Mouse (Mus musculus) gastrocnemius, postnatal 10 days (tissue): Measurements from ENCODE around the gene Slc16a8. TPM values are rescaled to one million over a fixed set of nuclear protein-coding genes. Genes with fewer than 3 reads are reported as not detected.

Experiments
- DNase-seq: peaks from one replicate; pipeline ENCODE4 v3.0.0; 2021; ENCODE audit warnings: mixed read lengths
- long read RNA-seq, 2 experiments: library from polyadenylated mRNA; stranded (forward); transcript quantifications; one replicate each; pipeline ENCODE4 v2.0.0; 2021
- total RNA-seq, 2 experiments: library from RNA; stranded (reverse); gene quantifications; 2 replicates each; pipeline ENCODE4 v1.2.3; 2021

Gene Slc16a8
- under 1 TPM in 1 of 2 experiments, not detected in 1; 0.14 TPM for total RNA-seq
- long read RNA-seq, experiment 1, partial matches to known transcripts, result 2 of 2 reads
- long read RNA-seq, experiment 1, other reads (novel, unspliced or antisense), result 0 of 2 reads
- long read RNA-seq, experiment 2, result 0 reads

DNA sequence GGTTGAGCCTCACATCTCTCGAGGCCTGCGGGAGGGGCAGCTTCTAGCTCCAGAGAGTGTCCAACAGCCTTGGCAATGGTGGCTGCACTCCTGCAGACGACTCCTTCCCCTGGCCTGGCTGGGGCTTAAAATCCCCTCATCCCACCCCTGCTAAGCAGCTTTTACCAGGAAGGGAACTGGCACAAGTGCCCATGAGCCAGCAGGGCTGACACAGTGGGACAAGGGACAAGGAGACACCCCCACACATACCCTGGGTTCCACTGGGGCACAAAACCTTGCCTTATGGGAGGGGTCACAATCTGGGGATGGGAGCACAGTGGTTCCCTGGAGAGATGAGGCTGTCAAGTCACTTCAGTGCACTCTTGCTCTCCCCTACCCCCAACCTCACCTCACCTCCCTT, at the start of gene Slc16a8:
Gene Slc16a8, minus strand, starts transcription at position 101 of the 400 bp plus-strand sequence.
- DNase-seq, result no peak

DNA sequence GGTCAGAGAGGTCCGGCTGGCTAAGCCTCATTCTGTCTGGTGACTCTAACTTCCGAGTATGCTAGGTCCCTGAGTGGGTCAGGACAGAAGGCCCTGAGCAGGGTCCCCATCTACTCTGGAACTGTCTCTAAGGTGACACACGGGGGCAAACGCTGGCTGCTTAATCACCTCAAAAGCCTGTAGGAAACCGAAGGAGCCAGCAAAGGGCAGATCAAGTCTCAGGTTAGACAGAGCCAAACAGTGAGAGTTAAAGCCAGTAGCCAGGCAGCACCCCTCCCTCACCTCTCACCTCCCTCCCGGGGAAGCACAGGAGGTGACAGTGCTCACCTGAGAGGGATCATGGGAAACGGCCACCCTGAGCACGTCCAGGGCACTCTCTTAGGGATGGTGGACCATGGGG, 49.2 kb upstream of the Slc16a8 start:
- DNase-seq, result no peak

DNA sequence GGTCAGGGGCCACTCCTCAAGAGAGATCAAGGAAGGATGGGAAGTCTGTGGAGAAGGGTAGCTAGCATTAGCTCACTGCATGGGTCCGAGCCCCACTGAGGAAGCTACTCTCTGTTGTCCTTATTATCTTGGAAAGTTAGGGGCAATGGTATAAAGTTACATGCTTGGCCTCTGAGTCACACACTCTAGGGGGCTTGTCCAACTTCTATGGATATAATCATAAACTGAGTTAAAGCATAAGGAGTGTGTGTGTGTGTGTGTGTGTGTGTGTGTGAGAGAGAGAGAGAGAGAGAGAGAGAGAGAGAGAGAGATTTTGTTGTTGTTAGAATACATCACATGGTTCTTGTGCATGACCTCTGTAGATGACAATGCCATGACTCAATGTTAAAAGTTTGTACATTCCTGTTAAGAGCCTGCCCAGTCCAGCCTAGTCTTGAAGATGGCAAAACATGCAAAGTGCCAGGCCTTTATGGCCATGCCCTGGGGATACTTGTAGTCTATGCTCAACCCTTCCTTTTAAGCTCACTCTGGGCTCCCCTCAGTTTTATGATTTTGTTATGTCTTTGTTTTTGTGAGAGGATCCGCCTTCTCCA, 45.1 kb upstream of the Slc16a8 start:
- DNase-seq, result no peak

DNA sequence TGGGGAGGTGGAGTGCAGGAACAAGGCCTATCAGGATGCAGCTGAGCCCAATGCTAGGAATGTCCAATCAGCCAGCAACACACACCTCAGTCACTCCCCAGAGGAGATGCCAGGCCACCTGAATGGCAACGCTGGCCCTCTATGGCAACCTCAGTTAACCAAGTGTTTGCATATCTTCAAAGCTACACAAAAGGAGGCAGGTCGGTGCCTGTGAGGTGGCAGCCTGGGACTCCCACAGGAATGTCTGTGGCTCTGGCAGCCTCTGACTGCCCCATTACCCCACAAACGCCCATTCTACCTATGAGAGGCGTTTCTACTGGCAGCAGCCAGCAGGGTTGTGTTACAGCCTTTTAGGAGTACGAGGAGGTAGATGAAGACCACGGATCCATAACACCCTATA, 44.0 kb upstream of the Slc16a8 start:
- no peak for DNase-seq

DNA sequence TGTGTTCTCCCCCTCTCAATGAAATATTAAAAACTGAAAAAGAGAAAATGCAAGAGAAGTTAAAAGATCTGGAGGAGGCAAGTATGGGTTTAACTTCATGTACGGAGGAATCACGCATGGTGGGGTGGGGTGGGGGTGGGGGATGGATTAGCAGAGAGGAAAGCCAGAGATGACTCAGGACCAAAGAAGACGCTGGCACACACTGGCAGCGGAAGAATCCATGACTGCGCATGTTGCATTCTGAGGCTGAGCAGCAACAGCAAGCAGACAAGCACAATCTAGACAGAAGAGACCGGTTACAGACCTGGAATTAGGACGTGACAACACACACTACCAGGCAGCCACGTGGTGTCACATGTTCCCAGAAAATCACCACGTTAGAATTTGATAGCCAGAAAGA, 38.2 kb upstream of the Slc16a8 start:
- no peak for DNase-seq

DNA sequence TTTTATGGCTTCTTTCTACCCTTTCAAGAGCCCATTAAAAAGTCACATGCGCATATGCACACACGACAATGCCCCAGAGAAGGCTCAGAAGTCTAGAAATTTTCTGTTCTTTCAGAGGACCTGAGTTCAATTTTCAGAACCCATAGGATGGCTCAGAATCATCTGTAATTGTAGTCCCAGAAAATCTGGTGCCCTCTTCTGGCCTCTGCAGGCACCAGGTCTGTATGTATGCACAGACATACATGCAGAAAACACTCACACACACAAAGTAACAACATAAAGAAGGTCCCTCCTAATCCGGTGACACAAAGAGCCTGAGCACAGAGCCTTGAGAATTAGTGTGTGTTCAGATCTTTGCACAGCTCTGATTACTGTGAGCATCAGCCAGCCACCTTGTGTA, 35.8 kb upstream of the Slc16a8 start:
- DNase-seq, result no peak

DNA sequence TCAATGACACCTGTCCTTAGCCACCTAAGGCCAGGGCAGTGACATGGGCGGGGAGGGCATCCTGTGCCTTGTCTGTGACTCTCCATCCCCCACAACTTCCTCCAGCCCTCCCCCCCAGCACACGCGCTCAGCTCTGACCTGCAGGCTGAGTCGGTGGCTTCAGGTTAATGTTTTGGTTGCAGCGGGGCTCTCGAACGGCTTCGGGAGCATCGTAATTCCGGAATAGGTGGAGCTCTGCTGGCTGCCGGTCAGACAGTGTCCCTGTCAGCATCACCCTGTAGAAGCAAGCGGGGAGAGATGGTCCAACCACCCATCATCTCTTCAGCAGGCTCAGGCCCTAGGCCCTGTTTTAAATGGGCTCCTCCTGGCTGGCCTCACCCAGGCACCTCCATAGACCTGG, 34.9 kb upstream of the Slc16a8 start:
- no peak for DNase-seq

DNA sequence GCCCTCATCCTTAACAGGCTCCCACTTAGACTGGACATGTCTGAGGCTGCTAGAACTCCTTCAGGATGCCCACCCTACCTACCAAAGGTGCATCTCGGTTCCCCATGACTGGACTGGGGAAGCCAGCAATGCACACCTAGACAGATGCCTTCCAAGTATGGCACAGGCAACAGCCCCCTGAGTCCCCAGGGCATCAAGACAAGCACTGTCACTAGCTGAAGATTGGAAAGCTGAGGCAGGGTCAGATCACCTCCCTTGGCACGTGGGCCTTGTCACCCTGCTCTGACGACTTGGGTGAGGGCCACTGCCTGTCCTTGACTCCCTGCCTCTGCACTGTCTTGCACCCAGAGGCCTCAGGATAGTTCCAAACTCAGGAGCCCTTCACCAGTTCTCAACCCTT, 33.8 kb upstream of the Slc16a8 start:
- no peak for DNase-seq

DNA sequence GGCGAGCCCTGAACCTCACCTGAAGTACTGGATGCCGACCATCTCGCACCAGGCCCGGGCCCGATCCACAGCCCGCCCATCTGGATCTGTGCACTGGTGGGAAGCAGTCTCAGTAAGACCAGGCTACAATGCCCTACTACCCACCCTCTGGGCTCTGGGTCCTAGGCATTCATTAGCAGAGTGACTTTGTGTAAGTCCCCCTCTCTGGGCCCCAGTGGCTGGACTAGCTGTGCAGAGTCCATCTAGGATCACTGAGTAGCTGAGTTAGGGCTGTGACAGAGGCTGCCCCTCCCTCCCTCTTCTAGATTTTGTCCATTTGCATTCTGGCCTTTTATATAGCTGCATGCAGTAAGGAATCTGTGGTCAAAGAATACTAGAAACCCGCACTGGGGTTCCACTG, 32.5 kb upstream of the Slc16a8 start:
- no peak for DNase-seq

DNA sequence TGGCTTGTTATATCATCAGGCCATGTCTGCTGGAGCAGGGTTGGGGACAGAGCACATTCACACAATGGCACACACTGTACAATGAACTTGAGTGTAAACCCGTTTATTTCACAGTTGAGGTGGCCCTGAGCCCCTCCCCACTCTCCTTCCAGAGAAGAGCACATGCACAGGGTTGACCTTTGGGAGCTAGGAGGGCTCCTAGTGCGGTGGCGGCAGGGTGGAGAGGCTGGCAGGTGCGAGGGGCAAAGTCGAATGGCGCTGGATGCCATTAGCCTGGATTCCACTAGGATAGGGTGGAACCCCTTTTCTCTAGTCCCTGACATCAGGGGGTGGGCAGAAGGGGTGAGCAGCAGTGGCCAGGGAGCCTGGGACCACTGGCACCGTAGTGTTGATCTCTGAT, 31.6 kb upstream of the Slc16a8 start:
- no peak for DNase-seq

DNA sequence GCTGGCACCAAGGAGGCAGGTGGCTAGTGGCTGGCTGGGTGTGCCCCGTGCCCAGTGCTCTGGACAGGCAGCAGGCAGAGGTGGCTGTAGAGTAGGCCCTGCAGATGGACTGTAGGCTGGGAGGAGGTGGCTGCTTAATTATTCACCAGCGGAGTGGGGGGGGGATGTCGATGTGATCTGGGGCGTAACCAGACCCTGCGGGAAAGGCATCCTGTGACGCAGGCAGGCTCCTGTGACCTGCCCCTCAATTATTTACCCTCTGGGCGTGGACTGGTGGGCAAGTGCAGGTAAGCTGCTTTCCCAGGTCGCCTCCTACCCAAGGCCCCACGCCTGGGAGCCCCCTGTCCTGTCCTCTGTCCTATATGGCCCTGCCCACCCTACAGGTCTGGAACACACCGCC, 30.8 kb upstream of the Slc16a8 start, which contains the start of gene Baiap2l2:
Gene Baiap2l2, minus strand, starts transcription at position 139 of the 400 bp plus-strand sequence.
- no peak for DNase-seq

DNA sequence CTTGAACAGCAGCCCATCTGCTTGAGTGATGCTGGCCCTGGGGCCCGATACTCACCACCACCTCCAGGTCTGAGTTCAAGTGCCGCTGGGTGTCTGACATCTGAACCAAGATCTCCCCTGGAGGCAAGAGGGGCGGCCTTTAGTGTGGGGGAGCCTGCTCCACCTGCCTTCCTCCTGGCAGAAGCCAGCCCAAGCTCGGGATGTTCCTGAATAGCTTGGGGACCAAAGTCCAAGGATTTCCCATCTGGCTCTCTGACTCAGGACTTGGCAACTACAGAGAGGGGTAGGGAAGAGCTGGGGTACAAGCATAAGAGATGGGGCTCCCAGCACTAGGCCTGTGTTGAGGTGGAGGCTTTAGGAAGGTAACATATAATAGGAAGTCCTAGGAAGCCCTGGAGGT, 28.8 kb upstream of the Slc16a8 start:
- DNase-seq, result no peak

DNA sequence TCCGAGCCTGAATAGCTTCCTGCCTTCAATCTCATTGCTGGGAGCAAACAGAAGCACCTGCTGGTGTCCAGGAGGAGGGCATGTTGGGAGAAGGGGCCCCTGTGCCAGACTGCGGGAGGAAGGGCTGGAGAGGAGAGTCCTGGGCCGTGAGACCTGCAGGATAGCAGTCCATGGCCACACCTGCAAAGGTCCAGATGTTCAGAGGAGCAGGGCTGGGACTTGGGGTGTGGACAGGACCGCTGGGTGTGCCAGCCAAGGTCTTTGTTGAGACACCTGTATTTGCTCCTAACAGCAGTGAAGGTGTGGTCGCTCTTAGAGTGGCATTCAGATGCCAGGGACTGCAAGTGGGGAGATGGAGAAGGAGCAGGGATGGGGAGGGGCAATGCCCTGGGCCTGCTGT, 27.9 kb upstream of the Slc16a8 start:
- DNase-seq, result no peak

DNA sequence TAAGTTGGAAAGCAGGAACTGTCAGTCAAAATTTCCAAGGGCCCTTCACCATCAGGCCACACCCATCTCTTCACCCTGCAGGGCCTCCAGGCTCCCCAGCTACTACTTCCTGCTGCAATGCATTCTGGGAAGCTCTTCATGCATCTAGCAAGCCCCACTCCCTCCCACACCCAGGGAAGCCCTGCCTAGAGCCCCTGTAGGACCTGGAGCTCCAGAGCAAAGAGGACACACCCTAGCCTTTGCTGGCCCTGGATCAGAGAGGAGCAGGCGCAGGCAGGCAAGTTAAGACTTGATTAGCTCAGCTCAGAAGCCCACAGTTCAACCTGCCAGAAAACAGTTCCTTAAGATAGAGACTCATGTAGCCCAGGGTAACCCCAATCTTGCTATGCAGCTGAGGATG, 26.8 kb upstream of the Slc16a8 start:
- DNase-seq, result no peak

DNA sequence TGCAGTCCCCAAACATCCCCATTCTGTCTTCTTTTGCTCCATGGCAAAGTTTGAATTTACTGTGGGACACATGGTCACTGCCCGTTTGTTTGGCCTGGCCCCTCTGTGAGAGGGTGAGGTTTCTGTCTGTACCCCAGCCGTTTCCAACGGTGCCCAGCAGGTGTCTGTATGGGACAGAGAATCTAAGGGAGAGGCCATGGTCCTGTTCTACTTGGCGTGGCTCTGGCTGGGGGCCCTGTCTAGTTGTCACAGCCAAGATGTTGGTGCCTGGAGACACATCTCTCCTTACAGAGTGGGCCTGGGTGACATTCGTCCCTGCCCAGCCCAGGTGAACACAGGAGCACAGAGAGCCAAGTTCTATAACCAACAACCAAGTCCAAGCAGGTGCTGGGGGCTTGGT, 26.3 kb upstream of the Slc16a8 start:
- no peak for DNase-seq

DNA sequence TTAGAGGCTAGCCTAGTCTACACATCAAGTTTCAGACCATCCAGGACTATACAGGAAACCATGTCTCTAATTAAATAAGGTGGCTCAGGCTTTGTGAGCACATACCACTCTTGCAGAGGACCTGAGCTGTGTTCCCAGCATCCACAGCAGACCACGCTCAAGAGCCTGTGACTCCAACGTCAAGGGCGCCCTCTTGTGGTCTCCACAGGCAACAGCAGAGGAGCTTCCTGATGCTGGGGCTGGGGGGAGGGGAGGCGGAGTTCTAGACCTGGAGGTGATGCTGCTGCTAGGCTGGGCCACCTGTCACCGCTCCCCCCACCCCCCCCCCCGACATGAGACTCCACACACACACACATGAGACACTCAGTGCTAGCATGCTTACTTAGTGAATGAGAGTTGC, 25.6 kb upstream of the Slc16a8 start:
- no peak for DNase-seq

DNA sequence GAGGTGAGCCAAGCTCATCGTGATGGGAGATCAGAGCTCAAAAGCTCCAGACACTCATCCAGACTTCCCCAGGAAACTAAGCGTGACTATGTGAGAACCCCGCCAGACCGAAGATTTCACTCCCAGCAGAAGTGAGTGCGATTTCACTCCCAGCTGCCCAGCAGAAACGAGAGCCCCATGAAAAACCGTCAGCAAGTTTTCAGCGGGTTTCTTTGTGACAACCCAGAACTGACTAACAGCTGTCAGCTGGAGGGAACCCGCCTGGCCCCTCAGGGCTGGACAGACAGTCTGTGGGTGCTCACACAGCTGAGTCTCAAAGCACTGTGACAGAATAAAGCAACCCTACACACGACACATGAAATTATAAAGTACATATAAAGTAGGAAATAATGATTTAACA, 23.2 kb upstream of the Slc16a8 start:
- DNase-seq, result no peak

DNA sequence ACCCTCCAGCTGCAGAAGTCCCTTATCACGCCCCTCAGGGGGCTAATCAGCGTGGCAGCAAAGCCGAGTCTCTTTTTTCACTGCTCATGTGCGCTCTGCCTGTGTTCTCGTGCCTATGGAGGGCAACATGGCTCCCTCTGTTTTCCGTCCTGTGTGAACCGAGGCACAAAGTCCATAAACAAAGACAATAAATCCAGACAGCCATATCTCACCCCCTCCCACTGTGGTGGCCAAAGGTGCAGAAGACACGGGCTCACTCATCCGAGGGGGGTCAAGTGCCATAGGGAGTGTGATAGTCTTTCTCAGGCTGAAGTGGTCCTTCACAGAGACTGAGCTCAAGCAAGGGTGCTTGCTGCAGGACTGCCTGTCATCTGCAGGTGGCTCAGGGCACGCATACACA, 18.5 kb upstream of the Slc16a8 start:
- no peak for DNase-seq

DNA sequence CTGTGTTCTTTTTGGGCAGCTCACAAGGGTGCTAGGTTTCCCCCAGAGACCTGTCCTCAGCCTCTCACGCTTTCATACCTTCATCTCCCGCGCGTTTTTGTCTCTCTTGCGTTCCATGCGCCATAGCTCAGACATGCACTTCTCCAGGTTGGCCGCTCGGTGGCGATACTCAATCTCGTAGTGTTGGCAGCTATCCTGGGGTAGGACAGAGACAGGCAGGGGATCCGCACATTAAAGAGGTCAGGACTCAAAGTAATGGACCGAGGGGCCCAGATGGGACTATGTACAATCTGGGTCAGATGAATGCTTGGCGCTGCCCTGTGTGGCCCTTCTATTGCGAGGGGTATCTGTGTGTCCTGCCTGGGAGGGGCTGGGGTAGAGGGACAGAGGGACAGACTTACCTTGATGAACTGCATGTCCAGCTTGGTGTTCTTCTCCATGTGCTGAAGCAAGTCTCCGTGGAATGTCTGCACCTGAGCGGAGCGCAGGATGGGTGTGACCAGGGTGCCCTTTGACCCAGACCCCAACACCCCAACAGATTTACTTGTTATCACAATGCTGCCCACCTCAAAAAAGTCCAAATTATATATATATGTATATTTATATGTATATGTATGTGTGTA, 16.7 kb upstream of the Slc16a8 start:
- DNase-seq, result peak; percentile 56

DNA sequence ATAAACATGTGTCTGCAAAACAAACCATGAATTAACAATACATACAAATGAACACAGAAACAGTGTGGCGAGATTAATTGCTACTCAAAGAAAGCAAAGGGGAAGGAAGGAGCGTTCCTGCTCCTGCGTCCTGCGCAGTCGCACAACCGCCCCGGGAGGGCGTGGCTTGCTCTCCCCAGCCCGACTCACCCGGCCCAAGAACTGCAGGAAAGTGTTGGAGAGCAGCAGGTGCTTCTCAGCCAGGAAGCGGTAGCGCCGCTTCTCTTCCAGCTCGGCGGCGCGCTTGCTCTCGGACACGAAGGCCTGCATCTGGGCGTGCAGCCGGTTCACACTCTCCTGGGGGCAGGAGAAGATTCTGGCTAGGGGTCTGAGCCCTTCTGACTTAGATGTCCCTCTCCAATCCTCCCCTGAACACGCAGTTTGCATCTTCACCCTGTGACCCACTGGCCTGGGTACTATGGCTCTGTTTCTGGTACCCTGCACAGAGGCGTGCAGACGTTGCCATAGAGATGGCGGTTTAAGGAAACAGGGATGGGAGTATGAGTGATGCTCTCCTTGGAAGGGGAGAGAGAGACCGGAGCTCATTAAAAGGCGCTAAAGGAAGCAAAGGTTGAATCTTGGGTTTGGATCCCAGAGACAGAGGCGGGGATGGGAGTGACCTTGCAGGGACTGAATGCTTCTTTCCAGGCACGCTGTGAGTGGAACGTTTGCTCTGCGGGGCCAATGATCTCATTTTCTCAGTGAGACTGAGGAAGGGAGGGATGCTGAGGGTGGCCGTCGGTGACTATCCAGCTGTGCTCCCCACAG, 16.0 kb upstream of the Slc16a8 start:
- DNase-seq, result peak; percentile 78

DNA sequence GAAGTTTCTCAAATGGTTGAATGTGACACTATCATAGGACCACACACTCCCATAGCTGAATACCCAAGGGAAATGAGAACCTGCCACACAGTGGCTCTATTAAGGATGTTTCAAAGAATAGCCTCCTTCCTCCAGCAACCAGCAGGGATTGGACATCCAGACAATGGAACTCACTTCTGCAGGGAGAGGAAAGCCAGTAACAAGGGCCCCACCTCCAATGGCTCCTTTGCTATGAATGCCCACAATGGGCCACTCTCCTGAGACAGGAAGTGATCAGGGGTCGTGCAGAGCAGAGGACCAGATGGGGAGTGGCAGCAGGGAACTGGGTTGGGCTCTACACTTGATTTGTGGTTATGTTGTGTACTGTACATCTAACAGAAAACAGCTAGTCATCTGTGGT, 14.0 kb upstream of the Slc16a8 start:
- no peak for DNase-seq

DNA sequence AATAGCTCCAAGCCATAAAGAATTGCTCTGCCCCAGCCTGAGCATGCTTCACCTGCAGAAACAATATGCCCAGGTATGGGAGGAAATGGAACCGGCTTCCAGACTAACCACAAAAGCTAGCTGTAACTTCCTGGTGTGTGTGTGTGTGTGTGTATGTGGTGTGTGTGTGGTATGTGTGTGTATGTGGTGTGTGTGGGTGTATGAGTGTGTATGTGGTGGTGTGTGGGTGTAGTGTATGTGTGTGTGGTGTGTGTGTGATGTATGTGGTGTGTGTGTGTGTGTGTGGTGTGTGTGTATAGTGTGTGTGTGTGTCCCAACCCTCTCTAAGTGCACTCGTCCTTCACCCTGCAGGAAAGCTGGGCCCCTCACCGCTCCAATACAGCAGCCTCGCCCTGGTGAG, 10.8 kb upstream of the Slc16a8 start:
- DNase-seq, result no peak

DNA sequence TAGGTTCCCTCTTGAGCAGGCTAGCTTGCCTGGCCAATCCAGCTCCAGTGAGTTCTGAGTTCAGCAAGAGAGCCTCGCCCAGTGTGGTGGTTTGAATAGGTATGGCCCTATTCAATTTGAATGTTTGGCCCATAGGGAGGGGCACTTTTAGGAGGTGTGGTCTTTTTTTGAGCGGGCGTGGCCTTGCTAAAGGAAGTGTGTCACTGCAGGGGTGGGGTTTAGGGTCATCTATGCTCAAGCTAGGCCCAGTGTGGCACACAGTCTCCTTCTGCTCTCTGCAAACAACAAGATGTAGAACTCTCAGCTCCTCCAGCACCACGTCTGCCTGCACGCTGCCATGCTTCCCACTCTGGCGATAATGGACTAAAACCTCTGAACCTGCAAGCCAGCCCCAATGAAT, 9.2 kb upstream of the Slc16a8 start:
- DNase-seq, result no peak
